Mouse (Mus musculus): ENCODE data around the gene Slc9a1. TPM values are rescaled to one million over a fixed set of nuclear protein-coding genes. Genes with fewer than 3 reads are reported as not detected.
A peak's percentile ranks its signal among the peaks of the same experiment; 100 is the strongest.

Gene Slc9a1
- polyA plus RNA-seq, 1 experiment, result 49.5 TPM

GRCm38 (mm10) chr4:133353367-133354365, 15.8 kb upstream of the Slc9a1 start, which contains the start of gene Wdtc1:
Gene Wdtc1 (minus strand): TSS chr4:133353481.
- TF ChIP-seq POLR2A (IDR thresholded peaks at IDR 0.05; ENCODE audit: borderline replicate concordance, insufficient read depth, low read length) (no peak), CTCF (IDR thresholded peaks at IDR 0.05; ENCODE audit: borderline replicate concordance, insufficient read depth, low read depth, low read length) (no peak)
- WGBS, result 90% methylated on average over 23 of the region's 23 CpGs
- H3K27ac ChIP-seq (ENCODE audit: insufficient read depth, low read length), result no peak within 1 kb of the TSS
- no peak within 1 kb of the TSS for H3K4me3 ChIP-seq (replicated peaks; ENCODE audit: insufficient read depth, low read depth, low read length)
- no peaks in the 10 kb centered on the region for H3K27me3 ChIP-seq (ENCODE audit: control insufficient read depth, insufficient read depth, low read length)
- no peaks in the 10 kb centered on the region for H3K4me1 ChIP-seq (ENCODE audit: control insufficient read depth, insufficient read depth, low read length)
- no peak for DNase-seq

- Histone ChIP-seq H3K27me3 (ENCODE audit: control insufficient read depth, insufficient read depth, low read length) (no peaks in the 10 kb centered on the region), H3K4me3 (replicated peaks; ENCODE audit: insufficient read depth, low read depth, low read length) (no peak overlapping the region), H3K27ac (ENCODE audit: insufficient read depth, low read length) (no peak overlapping the region), H3K4me1 (ENCODE audit: control insufficient read depth, insufficient read depth, low read length) (no peaks in the 10 kb centered on the region)
- no peak for TF ChIP-seq POLR2A (IDR thresholded peaks at IDR 0.05; ENCODE audit: borderline replicate concordance, insufficient read depth, low read length)
- TF ChIP-seq CTCF (IDR thresholded peaks at IDR 0.05; ENCODE audit: borderline replicate concordance, insufficient read depth, low read depth, low read length), result no peak
- WGBS, result 94% methylated on average over 6 of the region's 6 CpGs
- no peak for DNase-seq
Measured at GRCm38 (mm10) chr4:133354641-133355040, 14.9 kb upstream of the Slc9a1 start.

- Histone ChIP-seq H3K27ac (ENCODE audit: insufficient read depth, low read length) (peak overlapping the region; percentile 82), H3K4me1 (ENCODE audit: control insufficient read depth, insufficient read depth, low read length) (peaks cover 10% of the 10 kb centered on the region; the same call in 1 of the 2 replicates), H3K4me3 (replicated peaks; ENCODE audit: insufficient read depth, low read depth, low read length) (peak overlapping the region; percentile 76), H3K27me3 (ENCODE audit: control insufficient read depth, insufficient read depth, low read length) (no peaks in the 10 kb centered on the region)
- DNase-seq, result peak; percentile 26 to 58
- WGBS, result 36% methylated on average over 22 of the region's 22 CpGs
- TF ChIP-seq CTCF (IDR thresholded peaks at IDR 0.05; ENCODE audit: borderline replicate concordance, insufficient read depth, low read depth, low read length), result no peak
- no peak for TF ChIP-seq POLR2A (IDR thresholded peaks at IDR 0.05; ENCODE audit: borderline replicate concordance, insufficient read depth, low read length)
Measured at GRCm38 (mm10) chr4:133370298-133371274, 1.1 kb downstream of the Slc9a1 start.

GRCm38 (mm10) chr4:133371621-133372277, 2.2 kb downstream of the Slc9a1 start:
- Histone ChIP-seq H3K4me1 (ENCODE audit: control insufficient read depth, insufficient read depth, low read length) (peaks cover 15% of the 10 kb centered on the region; the same call in 1 of the 2 replicates), H3K27ac (ENCODE audit: insufficient read depth, low read length) (peak overlapping the region; percentile 5), H3K4me3 (replicated peaks; ENCODE audit: insufficient read depth, low read depth, low read length) (peak overlapping the region; percentile 76), H3K27me3 (ENCODE audit: control insufficient read depth, insufficient read depth, low read length) (no peaks in the 10 kb centered on the region)
- TF ChIP-seq POLR2A (IDR thresholded peaks at IDR 0.05; ENCODE audit: borderline replicate concordance, insufficient read depth, low read length), result no peak
- TF ChIP-seq CTCF (IDR thresholded peaks at IDR 0.05; ENCODE audit: borderline replicate concordance, insufficient read depth, low read depth, low read length), result no peak
- peak in 1 of 2 experiments; percentile 47 for DNase-seq
- 40% methylated on average over 7 of the region's 7 CpGs for WGBS

GRCm38 (mm10) chr4:133372278-133372665, 2.8 kb downstream of the Slc9a1 start:
- H3K27me3 ChIP-seq (ENCODE audit: control insufficient read depth, insufficient read depth, low read length), result no peaks in the 10 kb centered on the region
- H3K4me3 ChIP-seq (replicated peaks; ENCODE audit: insufficient read depth, low read depth, low read length), result peak overlapping the region; percentile 76
- 30% methylated on average over 6 of the region's 6 CpGs for WGBS
- TF ChIP-seq POLR2A (IDR thresholded peaks at IDR 0.05; ENCODE audit: borderline replicate concordance, insufficient read depth, low read length), result no peak
- no peak for TF ChIP-seq CTCF (IDR thresholded peaks at IDR 0.05; ENCODE audit: borderline replicate concordance, insufficient read depth, low read depth, low read length)
- peaks cover 16% of the 10 kb centered on the region for H3K4me1 ChIP-seq (ENCODE audit: control insufficient read depth, insufficient read depth, low read length)
- peak overlapping the region; percentile 5 for H3K27ac ChIP-seq (ENCODE audit: insufficient read depth, low read length)
- peak in 1 of 2 experiments; percentile 50 for DNase-seq

- WGBS, result 67% methylated on average over 4 of the region's 4 CpGs
- Histone ChIP-seq H3K27ac (ENCODE audit: insufficient read depth, low read length) (no peak overlapping the region), H3K4me1 (ENCODE audit: control insufficient read depth, insufficient read depth, low read length) (peaks cover 29% of the 10 kb centered on the region), H3K27me3 (ENCODE audit: control insufficient read depth, insufficient read depth, low read length) (no peaks in the 10 kb centered on the region), H3K4me3 (replicated peaks; ENCODE audit: insufficient read depth, low read depth, low read length) (no peak overlapping the region)
- DNase-seq, result no peak
- no peak for TF ChIP-seq CTCF (IDR thresholded peaks at IDR 0.05; ENCODE audit: borderline replicate concordance, insufficient read depth, low read depth, low read length)
- no peak for TF ChIP-seq POLR2A (IDR thresholded peaks at IDR 0.05; ENCODE audit: borderline replicate concordance, insufficient read depth, low read length)
Measured at GRCm38 (mm10) chr4:133374011-133374410, 4.5 kb downstream of the Slc9a1 start.
